Mouse (Mus musculus) limb, embryonic 14.5 days (tissue): ENCODE data around the gene Ccr10. TPM values are rescaled to one million over a fixed set of nuclear protein-coding genes. Genes with fewer than 3 reads are reported as not detected.

Source experiments
- ATAC-seq: fragments of 200-750 bp; cut with Nextera tagmentation; 2 replicates; pipeline ENCODE4 v1.8.0; 2017; ENCODE audit warnings: low read depth, moderate number of reproducible peaks, moderate TSS enrichment; ENCODE audit not compliant: low FRiP score
- DNase-seq: peaks from one replicate; pipeline ENCODE4 v3.0.0-alpha.2; 2015; ENCODE audit warnings: low spot score
- H3K27ac ChIP-seq: fragments of 300-500 bp; sonication (generic); replicated peaks from 2 replicates; pipeline ENCODE4 v1.5.1; 2014; ENCODE audit warnings: low read depth, mild to moderate bottlenecking, low read length, moderate library complexity, mixed read lengths
- H3K27me3 ChIP-seq: fragments of 300-500 bp; sonication (generic); 2 replicates; pipeline ENCODE4 v1.6.1; 2014; ENCODE audit warnings: low read length, mixed read lengths; ENCODE audit not compliant: control insufficient read depth, insufficient read depth
- H3K36me3 ChIP-seq: fragments of 300-500 bp; sonication (generic); 2 replicates; pipeline ENCODE4 v1.6.1; 2014; ENCODE audit warnings: mild to moderate bottlenecking, low read length, moderate library complexity, mixed read lengths; ENCODE audit not compliant: control insufficient read depth, insufficient read depth
- H3K4me1 ChIP-seq: fragments of 300-500 bp; sonication (generic); 2 replicates; pipeline ENCODE4 v1.6.1; 2014; ENCODE audit warnings: antibody characterized with exemption, low read length, mixed read lengths; ENCODE audit not compliant: control insufficient read depth, insufficient read depth
- H3K4me2 ChIP-seq: fragments of 300-500 bp; sonication (generic); replicated peaks from 2 replicates; pipeline ENCODE4 v1.6.1; 2014; ENCODE audit warnings: low read depth, mild to moderate bottlenecking, low read length, moderate library complexity; ENCODE audit not compliant: severe bottlenecking
- H3K4me3 ChIP-seq: fragments of 300-500 bp; sonication (generic); replicated peaks from 2 replicates; pipeline ENCODE4 v1.5.1; 2014; ENCODE audit warnings: low read length
- H3K9ac ChIP-seq: fragments of 300-500 bp; sonication (generic); 2 replicates; pipeline ENCODE4 v1.6.1; 2014; ENCODE audit warnings: mild to moderate bottlenecking, low read depth, low read length, moderate library complexity; ENCODE audit not compliant: severe bottlenecking
- H3K9me3 ChIP-seq: fragments of 300-500 bp; sonication (generic); 2 replicates; pipeline ENCODE4 v1.6.1; 2016; ENCODE audit warnings: low read length; ENCODE audit not compliant: control insufficient read depth
- POLR2A ChIP-seq: fragments of 200-500 bp; IDR thresholded peaks from 2 replicates; pipeline ENCODE4 v1.8.0; 2012; ENCODE audit warnings: inconsistent platforms, mild to moderate bottlenecking, moderate library complexity, borderline replicate concordance; ENCODE audit not compliant: insufficient read depth, insufficient read length; ENCODE audit errors: extremely low read depth
- WGBS: fragments of 180-500 bp; shearing (Covaris S2); extraction: QIAGEN DNeasy Blood & Tissue Kit; methylation state at CpG from one replicate; pipeline ENCODE4 v1.1.7; 2014; 5-methylcytosine and 5-hydroxymethylcytosine counted together
- polyA plus RNA-seq, 2 experiments: library from polyadenylated mRNA; depleted of rRNA in 1 of 2; stranded (reverse) in 1 of 2; unstranded in 1 of 2; fragments of >200 nt; fragmentation: Nextera tagmentation in 1 of 2; extraction: Ambion mirVana in 1 of 2; gene quantifications; 2 replicates each; pipeline versions ENCODE4 v1.2.1 to v1.2.3; 2012 to 2014

Ccr10 gene
- polyA plus RNA-seq, 2 experiments: 0.09 to 0.41 TPM

- Histone ChIP-seq H3K27ac (no peak overlapping the region), H3K9ac (no peak overlapping the region), H3K27me3 (no peaks in the 10 kb centered on the region), H3K36me3 (peaks cover 44% of the 10 kb centered on the region), H3K4me1 (no peaks in the 10 kb centered on the region), H3K4me3 (no peak overlapping the region), H3K9me3 (no peaks in the 10 kb centered on the region), H3K4me2 (no peak overlapping the region)
- WGBS: 83% methylated on average over 5 of the region's 5 CpGs
- no peak for TF ChIP-seq POLR2A
- no peak for DNase-seq
- ATAC-seq: no peak
These were observed 41.7 kb upstream of the Ccr10 start for GRCm38 (mm10) chr11:101216936-101217335.

DNA sequence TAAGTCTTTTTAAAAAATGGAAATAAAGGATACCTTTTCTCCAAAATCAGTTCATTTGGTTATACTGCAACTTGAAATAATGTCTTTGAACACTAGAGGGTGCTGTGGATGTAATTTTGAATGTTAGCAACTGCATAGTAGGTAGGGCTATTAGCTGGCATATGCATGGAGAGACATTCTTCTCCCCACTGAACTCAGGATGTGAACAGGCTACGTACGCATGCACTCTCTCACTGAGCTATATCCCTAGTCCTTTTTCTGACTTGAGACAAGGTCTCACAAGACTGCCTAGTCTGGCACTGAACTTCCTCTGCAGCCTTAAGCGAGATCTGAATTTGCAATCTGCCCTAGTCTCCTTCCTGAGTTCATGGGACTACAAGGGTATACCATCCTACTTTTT is 36.7 kb upstream of the Ccr10 start:
- no peaks in the 10 kb centered on the region for H3K9me3 ChIP-seq
- no peaks in the 10 kb centered on the region for H3K4me1 ChIP-seq
- peak; percentile 87 for DNase-seq
- H3K27ac ChIP-seq: no peak overlapping the region
- H3K4me2 ChIP-seq: no peak overlapping the region
- no peak overlapping the region for H3K4me3 ChIP-seq
- H3K36me3 ChIP-seq: peaks cover 70% of the 10 kb centered on the region
- 42% methylated on average over 3 of the region's 3 CpGs for WGBS
- ATAC-seq: no peak
- no peak for TF ChIP-seq POLR2A
- H3K9ac ChIP-seq: no peak overlapping the region
- no peaks in the 10 kb centered on the region for H3K27me3 ChIP-seq

DNA sequence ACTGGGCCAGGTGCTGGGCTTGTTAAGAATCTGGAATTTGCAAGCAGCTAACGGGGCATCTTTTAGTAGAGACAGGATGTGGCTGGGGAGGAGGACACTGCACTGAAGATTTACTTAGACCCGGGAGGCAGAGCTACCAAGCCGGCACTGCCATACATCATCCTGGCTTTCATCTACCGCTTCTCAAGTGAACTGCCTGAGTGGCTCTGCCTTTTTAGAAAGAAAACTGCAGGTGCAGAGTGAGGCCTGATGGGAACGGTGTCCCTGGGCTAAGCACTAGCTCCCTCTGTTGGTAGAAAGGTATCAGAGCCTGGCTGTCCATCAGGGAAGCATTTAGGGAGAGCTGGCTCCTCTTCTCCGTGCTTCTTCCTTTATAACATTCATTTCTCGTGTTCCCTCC is 25.7 kb upstream of the Ccr10 start:
- Histone ChIP-seq H3K36me3 (peaks cover 71% of the 10 kb centered on the region), H3K9me3 (no peaks in the 10 kb centered on the region), H3K4me2 (no peak overlapping the region), H3K27me3 (no peaks in the 10 kb centered on the region), H3K4me3 (no peak overlapping the region), H3K9ac (no peak overlapping the region), H3K27ac (no peak overlapping the region), H3K4me1 (no peaks in the 10 kb centered on the region)
- TF ChIP-seq POLR2A: no peak
- DNase-seq (peak; percentile 42), ATAC-seq (no peak)
- WGBS: 28% methylated on average over 7 of the region's 7 CpGs

GRCm38 (mm10) chr11:101199555-101199954 is 24.3 kb upstream of the Ccr10 start:
- Histone ChIP-seq H3K27ac (no peak overlapping the region), H3K4me2 (no peak overlapping the region), H3K4me3 (no peak overlapping the region), H3K27me3 (no peaks in the 10 kb centered on the region), H3K36me3 (peaks cover 75% of the 10 kb centered on the region), H3K9ac (no peak overlapping the region), H3K9me3 (no peaks in the 10 kb centered on the region), H3K4me1 (no peaks in the 10 kb centered on the region)
- DNase-seq: no peak
- ATAC-seq: no peak
- WGBS: 93% methylated on average over 3 of the region's 3 CpGs
- no peak for TF ChIP-seq POLR2A

- Histone ChIP-seq H3K36me3 (peaks cover 74% of the 10 kb centered on the region), H3K4me2 (no peak overlapping the region)
These were observed 20.9 kb upstream of the Ccr10 start for GRCm38 (mm10) chr11:101196175-101196574.

DNA sequence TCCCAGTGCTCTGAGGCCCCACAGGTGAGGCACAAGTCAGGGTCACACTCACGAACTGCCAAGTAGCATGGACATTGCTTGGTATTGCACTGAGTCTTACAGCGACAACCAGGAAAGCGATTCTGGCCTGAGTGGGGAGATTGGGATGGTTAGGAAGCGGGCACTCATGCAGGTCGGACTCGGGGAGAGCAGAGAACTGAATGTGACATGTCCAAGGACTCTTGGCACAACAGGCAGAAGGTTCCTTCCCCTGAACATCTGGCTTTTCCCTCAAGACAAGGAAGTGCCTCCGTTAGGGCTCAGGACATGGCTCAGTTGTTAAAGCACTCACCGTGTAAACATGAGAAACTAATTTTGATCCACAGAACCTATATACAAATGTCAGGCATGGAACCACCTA is 20.3 kb upstream of the Ccr10 start:
- peaks cover 68% of the 10 kb centered on the region for H3K36me3 ChIP-seq
- H3K27ac ChIP-seq: no peak overlapping the region
- H3K9me3 ChIP-seq: no peaks in the 10 kb centered on the region
- H3K9ac ChIP-seq: no peak overlapping the region
- H3K4me2 ChIP-seq: no peak overlapping the region
- 0 out of 2 replicates have a peak, but pooled peaks cover 4% of the 10 kb centered on the region for H3K4me1 ChIP-seq
- ATAC-seq: no peak
- WGBS: 79% methylated on average over 8 of the region's 8 CpGs
- TF ChIP-seq POLR2A: no peak
- DNase-seq: no peak
- no peaks in the 10 kb centered on the region for H3K27me3 ChIP-seq
- H3K4me3 ChIP-seq: no peak overlapping the region

More at GRCm38 (mm10) chr11:101196175-101196574, 20.9 kb upstream of the Ccr10 start:
- DNase-seq: no peak
- no peak for TF ChIP-seq POLR2A
- Histone ChIP-seq H3K27me3 (no peaks in the 10 kb centered on the region), H3K9me3 (no peaks in the 10 kb centered on the region), H3K4me1 (no peaks in the 10 kb centered on the region), H3K9ac (no peak overlapping the region), H3K27ac (no peak overlapping the region), H3K4me3 (no peak overlapping the region)
- ATAC-seq: no peak
- 95% methylated on average over 8 of the region's 8 CpGs for WGBS
